Mouse (Mus musculus) heart, adult 9 months (tissue): ENCODE data around the gene Rbm19.

Experiments
- DNase-seq, 2 experiments: peaks; one replicate each; pipeline ENCODE4 v3.0.0; 2022; ENCODE audit warnings: low spot score in 2 of 2

Gene Rbm19

DNA sequence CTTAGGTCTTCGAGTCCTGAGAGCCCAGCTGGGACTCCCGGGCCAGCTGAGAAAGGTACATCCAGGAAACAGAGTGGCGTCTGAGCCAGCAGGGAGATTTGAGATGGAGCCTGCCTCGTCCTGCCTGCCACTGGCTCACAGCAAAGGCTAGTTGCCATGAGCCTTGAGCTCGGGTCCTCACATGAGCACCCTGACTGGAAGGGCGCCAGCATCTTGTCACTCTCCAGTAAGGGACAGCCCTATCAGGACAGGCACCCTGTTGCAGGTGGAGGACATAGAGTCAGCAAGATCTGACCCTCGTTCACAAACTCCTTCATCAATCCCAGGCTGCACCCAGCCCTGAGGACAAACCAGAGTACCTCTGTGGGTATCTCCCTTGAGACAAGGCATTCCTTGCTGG, 83.6 kb downstream of the Rbm19 start:
- DNase-seq, result no peak

DNA sequence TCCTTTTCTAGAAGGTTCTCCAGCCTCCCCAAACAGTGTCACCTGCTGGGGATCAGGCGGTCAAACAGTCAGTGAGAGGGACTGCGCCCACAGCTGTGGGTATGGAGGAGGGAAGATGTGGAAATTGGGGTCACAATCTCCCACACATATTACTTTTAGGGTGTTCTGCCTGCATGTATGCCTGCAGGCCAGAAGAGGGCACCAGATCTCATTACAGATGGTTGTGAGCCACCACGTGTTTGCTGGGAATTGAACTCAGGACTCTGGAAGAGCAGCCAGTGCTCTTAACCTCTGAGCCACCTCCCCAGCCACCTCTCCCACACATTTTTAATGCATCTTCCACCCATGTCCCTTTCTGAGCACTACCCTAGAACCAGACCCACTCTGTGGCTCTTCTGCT, 88.1 kb downstream of the Rbm19 start:
- DNase-seq, result no peak

DNA sequence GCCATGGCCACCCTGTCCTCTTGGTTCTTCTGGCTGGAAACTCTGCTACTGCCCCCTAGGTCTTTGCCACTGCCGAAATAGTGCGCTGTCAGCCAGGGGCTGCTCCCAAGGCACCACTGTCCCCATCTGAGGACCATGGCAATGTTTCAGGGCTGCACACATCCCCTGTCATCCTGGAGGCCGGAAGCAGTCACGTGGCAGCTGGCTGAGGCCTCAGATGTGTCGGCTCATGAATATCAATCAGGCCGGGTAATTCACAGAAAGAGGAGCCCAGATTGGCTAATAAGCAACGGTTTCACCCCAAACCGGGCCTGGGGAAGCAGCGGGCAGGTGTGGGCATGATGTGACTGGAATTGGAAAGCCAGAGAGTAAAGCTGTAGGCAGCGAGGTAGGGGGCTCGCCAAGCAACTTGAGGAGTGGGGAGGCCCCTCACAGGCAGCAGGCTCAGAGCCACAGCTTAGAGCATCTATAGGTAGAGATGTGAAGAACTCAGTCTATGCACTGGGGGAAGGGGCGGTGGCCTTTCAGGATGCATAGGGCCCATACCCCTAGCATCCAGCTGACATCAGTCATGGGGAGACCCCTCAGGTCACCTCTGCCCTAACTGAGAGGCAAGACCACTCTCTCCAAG, 90.2 kb downstream of the Rbm19 start:
- DNase-seq, result no peak

DNA sequence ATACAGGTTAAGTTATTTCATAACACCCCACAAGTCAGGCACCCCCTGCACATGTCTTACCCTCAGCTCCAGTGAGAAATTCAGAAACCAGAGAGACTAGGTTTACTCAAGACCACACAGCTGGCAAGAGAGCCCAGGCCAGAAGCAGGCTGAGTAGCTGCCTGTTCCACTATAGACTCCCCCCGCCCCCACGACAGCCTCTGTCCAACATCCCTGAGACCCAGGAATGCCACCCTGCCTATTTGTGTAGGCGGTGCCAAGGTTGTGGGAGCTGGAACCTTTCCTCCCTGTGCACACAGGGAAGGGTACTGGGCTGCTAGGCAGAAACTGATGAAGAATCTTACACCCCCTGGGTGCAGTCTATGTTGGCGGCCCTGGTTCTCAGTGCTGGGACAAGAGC, 91.2 kb downstream of the Rbm19 start:
- no peak for DNase-seq

DNA sequence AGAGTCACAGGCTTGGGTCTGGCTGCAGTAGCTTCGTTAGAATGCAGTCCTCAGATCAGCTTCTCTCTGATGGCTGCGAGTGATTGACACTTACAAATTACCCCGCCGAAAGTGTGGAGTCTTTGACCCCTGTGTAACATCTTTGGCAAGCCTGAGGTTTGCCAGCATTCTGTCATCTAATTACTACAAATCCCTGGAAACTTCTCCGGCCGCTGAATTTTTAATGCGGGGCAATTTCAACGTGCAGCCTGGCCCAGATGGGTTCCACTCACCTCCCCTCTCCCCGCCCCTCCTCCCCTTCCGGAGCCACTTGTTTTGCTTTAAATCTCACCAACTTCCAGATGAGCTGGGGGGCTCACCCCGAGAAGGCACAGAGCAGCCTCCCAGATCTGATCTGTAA, 94.4 kb downstream of the Rbm19 start:
- no peak for DNase-seq

DNA sequence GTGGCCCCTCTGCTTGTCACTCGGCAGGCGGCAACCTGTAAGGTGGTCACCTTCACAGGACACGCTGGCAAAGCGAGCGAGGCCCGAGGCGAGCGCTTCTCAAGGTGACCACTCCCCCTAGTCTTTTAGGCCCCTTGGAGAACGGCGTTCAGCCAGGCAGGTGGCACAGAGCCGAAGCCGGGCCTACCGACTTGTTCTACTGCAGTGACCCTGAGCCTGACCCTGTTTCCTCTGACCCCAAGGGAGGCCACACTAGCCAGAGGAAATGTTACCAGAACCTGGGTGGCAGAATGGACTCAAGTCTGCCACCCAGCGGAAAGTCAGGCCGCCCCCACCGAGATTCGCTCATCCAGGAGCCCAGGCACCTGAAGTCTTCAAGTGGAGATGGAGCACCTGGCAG, 94.9 kb downstream of the Rbm19 start:
- no peak for DNase-seq

DNA sequence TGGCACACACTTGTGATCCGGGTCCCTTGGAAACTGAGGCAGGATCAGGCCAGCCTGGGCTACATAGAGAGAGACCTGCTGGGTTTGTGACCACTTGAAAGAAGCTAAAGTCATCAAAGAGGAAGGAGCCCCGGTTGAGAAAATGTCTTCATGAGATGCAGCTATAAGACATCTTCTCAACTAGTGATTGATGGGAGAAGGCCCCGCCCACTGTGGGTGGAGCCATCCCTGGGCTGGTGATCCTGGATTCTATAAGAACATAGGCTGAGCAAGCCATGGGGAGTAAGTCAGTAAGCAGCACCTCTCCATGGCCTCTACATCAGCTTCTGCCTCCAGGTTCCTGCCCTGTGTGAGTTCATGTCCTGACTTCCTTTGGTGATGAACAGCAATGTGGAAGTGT, 98.2 kb downstream of the Rbm19 start:
- DNase-seq, result no peak

DNA sequence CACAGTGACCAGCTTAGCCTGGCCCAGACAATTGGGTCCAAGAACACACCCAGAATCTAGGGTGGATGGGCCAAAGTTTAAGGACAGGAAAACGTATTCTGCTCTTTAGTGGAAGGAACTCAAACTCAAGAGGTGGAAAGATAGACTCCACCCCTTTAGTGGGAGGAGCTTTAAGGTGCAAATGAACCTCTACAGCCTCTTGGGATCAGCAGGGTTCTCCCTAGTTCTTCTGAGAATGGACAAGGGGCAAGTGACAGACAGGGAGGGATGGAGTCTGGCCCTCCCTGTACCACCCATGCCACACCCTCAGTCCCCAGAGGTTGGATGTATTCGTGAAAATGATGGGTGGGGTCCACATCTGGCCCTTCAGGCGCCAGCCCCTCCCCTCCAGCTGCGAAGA, 105.0 kb downstream of the Rbm19 start:
- DNase-seq, result no peak

DNA sequence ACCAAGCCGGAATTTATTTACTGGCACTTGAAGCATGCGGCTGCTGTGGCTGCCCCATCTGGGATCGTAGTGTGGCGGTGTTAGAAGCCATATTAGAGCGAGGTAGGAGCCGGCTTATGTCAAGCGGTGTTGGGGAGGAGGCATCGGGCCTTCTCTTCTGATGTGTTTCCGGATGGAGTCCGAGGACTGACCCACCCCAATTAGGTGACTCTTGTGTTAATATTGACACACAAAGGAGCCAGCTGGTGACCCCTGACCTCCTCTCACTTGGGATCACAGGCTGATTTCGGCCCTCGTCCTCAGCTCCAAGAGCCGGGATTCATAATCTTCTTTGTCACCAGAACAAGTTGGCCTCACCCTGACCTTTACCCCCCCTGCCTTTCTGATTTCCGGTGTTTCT, 109.1 kb downstream of the Rbm19 start:
- no peak for DNase-seq

DNA sequence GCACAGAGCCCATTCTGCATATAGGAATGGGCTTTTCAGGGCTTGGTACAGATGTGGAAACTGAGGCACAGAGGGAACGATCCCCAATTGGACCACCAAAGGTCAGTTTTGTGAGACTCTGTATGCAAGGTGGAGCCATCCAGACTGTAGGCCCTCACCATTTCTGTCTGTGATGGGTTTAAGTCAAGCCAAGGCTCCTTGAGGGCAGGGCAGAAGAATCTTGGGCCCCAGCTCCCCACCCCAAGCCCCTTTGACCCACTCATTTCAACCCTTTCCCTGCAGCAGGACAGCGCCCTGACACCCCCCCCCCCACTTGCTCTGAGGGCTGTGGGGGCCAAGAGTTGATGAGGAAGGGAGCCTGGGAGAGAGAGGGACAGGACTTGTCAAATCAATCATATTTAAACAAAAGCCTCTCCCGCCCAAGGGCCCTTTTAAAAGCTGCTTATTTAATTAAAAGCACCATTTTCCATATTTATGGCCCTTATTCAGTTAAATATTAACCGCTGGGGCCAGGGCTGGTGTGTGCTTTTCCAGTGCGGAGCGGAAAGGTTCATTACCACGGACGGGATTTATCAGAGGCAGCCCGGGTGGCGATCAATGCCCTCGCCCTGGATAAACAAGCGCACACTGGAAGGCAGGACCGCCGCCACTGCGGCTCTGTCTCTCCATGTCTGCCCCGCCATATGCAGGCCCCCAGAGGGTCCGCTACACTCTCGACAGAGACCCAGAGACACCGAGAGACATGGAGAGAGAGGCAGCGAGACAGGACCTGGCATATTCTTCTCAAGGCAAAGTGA, 112.5 kb downstream of the Rbm19 start:
- no peak for DNase-seq

DNA sequence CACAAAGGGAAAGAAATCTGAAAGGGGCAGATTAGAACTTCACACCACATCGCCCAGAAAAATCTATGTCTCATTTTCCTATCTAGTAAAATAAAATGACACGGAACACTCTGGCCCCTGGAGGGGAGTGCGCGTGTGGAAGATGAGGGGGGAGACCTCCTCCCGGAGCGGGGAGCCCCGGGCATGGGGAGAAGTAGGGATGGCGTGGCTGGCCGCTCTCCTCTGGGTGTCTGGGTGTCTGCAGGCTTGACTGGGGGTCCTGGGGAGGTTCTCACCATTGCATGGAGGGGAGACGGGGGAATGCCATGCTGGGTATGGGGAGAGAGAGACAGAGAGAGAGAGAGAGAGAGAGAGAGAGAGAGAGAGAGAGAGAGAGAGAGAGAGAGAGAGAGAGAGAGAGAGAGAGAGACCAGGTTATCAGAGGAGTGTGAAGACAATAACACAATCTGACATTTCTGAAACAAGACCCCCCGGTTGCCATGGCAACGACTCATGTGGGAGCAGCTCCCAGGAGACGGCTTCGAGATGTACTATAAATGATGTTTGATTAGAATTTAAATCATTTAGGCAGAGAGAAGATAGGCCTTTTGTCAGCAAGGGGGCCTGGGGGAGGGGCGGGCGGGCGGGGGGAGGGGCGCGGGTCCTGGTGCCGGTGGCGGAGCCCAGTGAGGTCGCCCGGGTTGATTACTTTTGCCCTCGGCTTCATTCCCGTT, 115.3 kb downstream of the Rbm19 start:
- DNase-seq, result no peak

DNA sequence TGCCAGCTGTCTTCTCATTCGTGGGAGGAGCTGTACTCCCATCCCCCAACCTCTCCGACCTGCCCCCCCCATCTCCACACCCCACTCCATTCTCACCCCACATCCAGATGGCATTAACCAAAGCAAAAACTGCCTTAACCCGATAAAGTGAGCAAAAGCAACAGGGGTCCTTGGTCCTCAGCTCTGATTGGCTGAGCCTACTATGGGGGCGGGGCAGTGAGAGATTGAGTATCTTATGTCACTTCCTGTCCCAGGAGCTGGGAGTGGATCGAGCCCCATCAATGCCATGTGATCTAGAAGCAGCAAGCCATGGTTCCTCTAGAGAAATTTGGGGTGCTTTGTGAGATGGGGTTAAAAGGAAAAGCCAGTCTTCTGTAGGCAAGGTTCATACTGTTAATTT, 118.9 kb downstream of the Rbm19 start:
- DNase-seq, result no peak

DNA sequence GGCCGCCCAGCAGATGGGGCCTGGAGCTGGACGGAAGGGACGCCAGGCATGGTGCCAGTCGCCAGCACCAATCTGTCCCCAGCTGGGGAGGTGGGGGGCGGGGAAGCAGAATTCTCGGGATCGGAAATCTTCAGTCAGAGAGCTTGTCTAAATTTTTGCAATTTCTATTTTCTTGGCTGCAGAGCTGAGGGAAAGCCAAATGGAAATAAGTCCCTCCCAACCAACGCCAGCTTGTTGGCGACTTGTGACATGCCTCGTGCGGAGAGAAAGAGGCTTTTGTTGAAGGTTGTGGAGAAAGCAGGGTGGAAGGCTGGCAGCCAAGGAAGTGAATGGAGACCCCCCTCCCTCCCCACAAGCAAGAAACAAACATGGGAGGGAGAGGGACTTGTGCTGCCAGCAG, 119.3 kb downstream of the Rbm19 start:
- DNase-seq, result no peak

DNA sequence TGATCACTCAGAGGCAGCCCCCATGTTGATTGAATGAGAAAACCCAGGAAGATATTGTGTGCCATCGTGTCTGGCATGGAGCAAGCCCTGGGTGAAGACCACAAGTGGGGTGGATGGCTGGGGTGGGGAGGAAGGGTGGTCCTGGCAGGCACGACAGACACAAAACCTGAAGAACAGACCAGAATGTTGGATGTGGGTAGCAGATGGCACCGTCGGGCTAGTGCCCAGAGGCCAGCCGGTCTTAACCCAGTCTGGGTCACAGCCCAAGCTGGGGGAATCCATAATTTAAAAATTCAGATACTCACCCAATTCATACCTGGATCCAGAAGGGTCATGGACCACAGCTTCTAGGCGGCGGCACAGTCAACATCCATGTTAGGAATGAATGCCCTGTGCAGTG, 123.8 kb downstream of the Rbm19 start:
- DNase-seq, result no peak

DNA sequence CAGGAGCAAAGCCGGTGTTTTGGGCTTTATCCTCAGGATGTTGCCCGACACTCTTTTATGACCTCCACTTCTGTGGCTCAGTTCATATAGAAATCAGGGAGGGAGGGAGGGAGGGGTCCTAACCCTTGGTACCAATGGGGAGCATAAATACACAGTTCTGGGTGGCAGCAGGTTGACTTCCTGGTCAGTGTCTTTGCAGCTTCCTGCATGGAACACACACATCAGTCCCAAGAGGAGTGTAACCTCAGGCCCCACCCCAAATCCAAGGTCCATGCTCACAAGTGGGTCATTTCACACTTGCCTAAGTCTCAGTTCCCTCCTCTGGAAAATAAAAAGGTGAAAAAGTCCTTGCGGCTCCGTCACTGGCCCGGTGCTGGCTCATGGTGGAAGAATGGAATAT, 129.1 kb downstream of the Rbm19 start:
- no peak for DNase-seq
